In genomic region chr1:61698462-61699218, GRCm38 (mm10) we compare ENCODE assay signal across 14 mouse cellular contexts.
"Had no signal": no experiment of that assay in that cellular context is flagged by ENCODE, and none has a peak within 500 bp of the region (broad histone marks: within the 10 kb centered on the region; RNA-seq: fewer than 3 reads in every experiment).

No protein-coding gene starts in this region.

- H3K4me3 ChIP-seq: kidney, embryonic 15.5 days; limb, embryonic 15.5 days; liver, embryonic 12.5 days; lung, embryonic 15.5 days; midbrain, embryonic 10.5 days; myocyte had no signal

- H3K36me3 ChIP-seq: kidney, embryonic 15.5 days; limb, embryonic 15.5 days; liver, embryonic 12.5 days; lung, embryonic 15.5 days; midbrain, embryonic 10.5 days had no signal

- ATAC-seq: inflammation-experienced regulatory T-cells, adult 6 months; liver, embryonic 12.5 days had no signal

- H3K4me2 ChIP-seq: kidney, embryonic 15.5 days; limb, embryonic 15.5 days; liver, embryonic 12.5 days; lung, embryonic 15.5 days had no signal

- H3K4me1 ChIP-seq: kidney, embryonic 15.5 days; limb, embryonic 15.5 days; liver, embryonic 12.5 days; lung, embryonic 15.5 days; midbrain, embryonic 10.5 days had no signal

- DNase-seq: kidney, adult 18-20 months; kidney, postnatal 14 days; left cerebral cortex, postnatal 4 days; lung, postnatal 14 days; midbrain, embryonic 14.5 days; thymus, postnatal 4 days had no signal

- H3K27ac ChIP-seq: kidney, embryonic 15.5 days; limb, embryonic 15.5 days; liver, embryonic 12.5 days; lung, embryonic 15.5 days; midbrain, embryonic 10.5 days; stomach, postnatal 0 days had no signal

- H3K27me3 ChIP-seq: kidney, embryonic 15.5 days; limb, embryonic 15.5 days; liver, embryonic 12.5 days; lung, embryonic 15.5 days had no signal

- H3K9me3 ChIP-seq: kidney, embryonic 15.5 days; limb, embryonic 15.5 days; liver, embryonic 12.5 days; lung, embryonic 15.5 days; midbrain, embryonic 10.5 days had no signal

- H3K9ac ChIP-seq: kidney, embryonic 15.5 days; limb, embryonic 15.5 days; liver, embryonic 12.5 days; lung, embryonic 15.5 days had no signal
